Mouse (Mus musculus): Measurements from ENCODE around the gene Kcnq4. TPM values are rescaled to one million over a fixed set of nuclear protein-coding genes. Genes with fewer than 3 reads are reported as not detected.
A peak's percentile ranks its signal among the peaks of the same experiment; 100 is the strongest.

Kcnq4 gene
- polyA plus RNA-seq, 1 experiment from 2014 or later = 2.6 TPM

MicroRNA genes within 50 kb of the gene (microRNA counts, 519-probe panel; counts per million panel counts)
- microRNA mmu-miR-30e = 2,430 counts per million, percentile 53 among the panel's probes with 10 or more counts

Small RNA genes within 50 kb of the gene (microRNA-seq; reads per million reads assigned to microRNA genes)
- gene Mir30c-1 = 78.4 reads per million, percentile 47 among the genes with 10 or more reads in this experiment
- gene Mir30e = not detected
- gene Mir30f = not detected

Other genes starting within 250 kb of the Kcnq4 start
- not detected in 2 replicates for gene Slfnl1, start 216.4 kb downstream of the Kcnq4 start, polyA plus RNA-seq (2015; fragmentation: Nextera tagmentation; extraction: Ambion mirVana)
- 64.9 and 67.8 TPM in 2 replicates for gene Ctps, start 178.3 kb downstream of the Kcnq4 start, polyA plus RNA-seq (2015; fragmentation: Nextera tagmentation; extraction: Ambion mirVana)
- gene Gm8439, start 159.9 kb downstream of the Kcnq4 start, polyA plus RNA-seq (2015; fragmentation: Nextera tagmentation; extraction: Ambion mirVana) = 0.37 TPM in 1 of 2 replicates, not detected in the other
- 8.4 and 13.2 TPM in 2 replicates for gene Cited4, start 82.0 kb downstream of the Kcnq4 start, polyA plus RNA-seq (2015; fragmentation: Nextera tagmentation; extraction: Ambion mirVana)
- gene Nfyc, start 83.0 kb upstream of the Kcnq4 start, polyA plus RNA-seq (2015; fragmentation: Nextera tagmentation; extraction: Ambion mirVana) = 76.4 and 88.0 TPM in 2 replicates
- 1.3 and 1.5 TPM in 2 replicates for gene Rims3, start 106.2 kb upstream of the Kcnq4 start, polyA plus RNA-seq (2015; fragmentation: Nextera tagmentation; extraction: Ambion mirVana)
- 23.8 and 25.6 TPM in 2 replicates for gene Exo5, start 176.4 kb upstream of the Kcnq4 start, polyA plus RNA-seq (2015; fragmentation: Nextera tagmentation; extraction: Ambion mirVana)
- 6.4 and 8.2 TPM in 2 replicates for gene Zfp69, start 203.1 kb upstream of the Kcnq4 start, polyA plus RNA-seq (2015; fragmentation: Nextera tagmentation; extraction: Ambion mirVana)